Mouse (Mus musculus) heart, embryonic 16.5 days (tissue): ENCODE data around the gene Fbxo28. TPM values are rescaled to one million over a fixed set of nuclear protein-coding genes. Genes with fewer than 3 reads are reported as not detected.

Experiments used
- ATAC-seq: fragments of 200-750 bp; cut with Nextera tagmentation; replicated peaks from 2 replicates; pipeline ENCODE4 v1.8.0; 2017; ENCODE audit warnings: moderate number of reproducible peaks; ENCODE audit not compliant: insufficient read depth, low FRiP score; ENCODE audit errors: extremely low read depth
- H3K27ac ChIP-seq: fragments of 300-500 bp; sonication (generic); 2 replicates; pipeline ENCODE4 v1.5.1; 2014; ENCODE audit warnings: mild to moderate bottlenecking, low read length, control low read depth, moderate library complexity
- H3K27me3 ChIP-seq: fragments of 300-500 bp; sonication (generic); 2 replicates; pipeline ENCODE4 v1.6.1; 2014; ENCODE audit warnings: low read length, mixed read lengths; ENCODE audit not compliant: control insufficient read depth, insufficient read depth
- H3K36me3 ChIP-seq: fragments of 300-500 bp; sonication (generic); 2 replicates; pipeline ENCODE4 v1.6.1; 2014; ENCODE audit not compliant: control insufficient read depth, insufficient read depth
- H3K4me1 ChIP-seq: fragments of 300-500 bp; sonication (generic); 2 replicates; pipeline ENCODE4 v1.6.1; 2014; ENCODE audit warnings: low read length, mixed read lengths; ENCODE audit not compliant: control insufficient read depth, insufficient read depth
- H3K4me2 ChIP-seq: fragments of 300-500 bp; sonication (generic); 2 replicates; pipeline ENCODE4 v1.6.1; 2014; ENCODE audit warnings: low read depth, mild to moderate bottlenecking, control low read depth, low read length
- H3K4me3 ChIP-seq: fragments of 300-500 bp; sonication (generic); 2 replicates; pipeline ENCODE4 v1.5.1; 2014; ENCODE audit warnings: mild to moderate bottlenecking, control low read depth, low read length
- H3K9ac ChIP-seq: fragments of 300-500 bp; sonication (generic); 2 replicates; pipeline ENCODE4 v1.6.1; 2014; ENCODE audit warnings: low read length, control low read depth
- H3K9me3 ChIP-seq: fragments of 300-500 bp; sonication (generic); replicated peaks from 2 replicates; pipeline ENCODE4 v1.6.1; 2016; ENCODE audit warnings: low read length; ENCODE audit not compliant: control insufficient read depth
- WGBS: fragments of 180-500 bp; shearing (Covaris S2); extraction: QIAGEN DNeasy Blood & Tissue Kit; methylation state at CpG from one replicate; pipeline ENCODE4 v1.1.7; 2014; 5-methylcytosine and 5-hydroxymethylcytosine counted together
- polyA plus RNA-seq: library from polyadenylated mRNA; unstranded; fragments of >200 nt; fragmentation: Nextera tagmentation; extraction: Ambion mirVana; gene quantifications from 2 replicates; pipeline ENCODE4 v1.2.1, GENCODE M21; 2015

Gene Fbxo28
- 11.5 and 12.5 TPM in 2 replicates for polyA plus RNA-seq

DNA sequence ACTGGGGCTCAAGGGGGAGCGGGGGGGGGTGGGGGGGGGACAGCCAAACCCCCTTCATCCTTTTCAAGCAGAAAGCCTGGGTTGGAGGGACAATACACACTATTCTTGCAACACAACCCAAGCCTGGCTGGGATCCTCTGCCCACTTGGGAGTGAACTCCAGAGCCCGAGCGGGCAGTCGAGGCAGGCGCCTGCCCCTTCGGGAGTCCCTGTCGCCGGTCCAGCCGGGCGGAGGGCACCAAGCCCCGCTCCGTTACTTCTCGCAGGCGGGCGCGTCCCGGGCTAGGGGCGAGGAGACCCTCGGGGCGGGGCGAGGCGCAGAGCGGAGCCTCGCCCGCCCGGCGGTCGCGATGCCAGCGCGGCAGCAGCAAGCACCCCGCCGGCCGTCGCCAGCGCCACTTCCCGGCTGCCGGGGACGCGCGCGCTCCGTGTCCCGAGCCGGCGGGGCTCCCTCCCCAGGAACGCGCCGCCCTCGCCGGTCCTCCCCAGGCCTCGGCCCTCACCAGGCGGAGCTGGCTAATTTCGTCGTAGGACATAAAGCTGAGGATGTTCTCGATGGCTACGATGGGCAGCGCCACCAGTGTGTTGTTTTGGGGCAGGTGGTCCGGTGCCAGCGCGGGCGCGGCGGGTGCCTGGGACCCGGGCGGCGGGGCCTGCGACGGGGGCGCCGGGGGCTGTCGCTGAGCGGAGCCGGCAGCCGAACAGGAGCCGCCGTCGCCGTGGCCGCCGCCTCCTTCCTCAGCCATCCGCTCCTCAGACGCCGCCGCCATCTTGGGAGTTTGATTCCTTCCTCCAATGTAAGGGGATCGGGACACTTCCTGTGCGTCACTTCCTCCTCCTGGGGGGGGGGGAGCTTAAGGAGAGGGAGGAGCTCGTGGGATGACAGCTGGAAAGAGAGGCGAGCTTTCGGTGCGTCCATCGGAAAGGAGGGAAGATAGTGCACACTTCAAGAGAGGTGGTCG, at the start of gene Fbxo28:
Fbxo28 (minus strand) TSS at position 809 of the 961 bp plus-strand sequence.
- Histone ChIP-seq H3K9ac (peak within 1 kb of the TSS; percentile 95), H3K27me3 (no peaks in the 10 kb centered on the region), H3K9me3 (no peaks in the 10 kb centered on the region), H3K4me2 (peak within 1 kb of the TSS; percentile 87), H3K27ac (peak within 1 kb of the TSS; percentile 78), H3K4me1 (peaks cover 19% of the 10 kb centered on the region), H3K36me3 (no peaks in the 10 kb centered on the region), H3K4me3 (peak within 1 kb of the TSS; percentile 85)
- under 1% methylated on average over 93 of the region's 93 CpGs for WGBS
- peak; percentile 94 for ATAC-seq

DNA sequence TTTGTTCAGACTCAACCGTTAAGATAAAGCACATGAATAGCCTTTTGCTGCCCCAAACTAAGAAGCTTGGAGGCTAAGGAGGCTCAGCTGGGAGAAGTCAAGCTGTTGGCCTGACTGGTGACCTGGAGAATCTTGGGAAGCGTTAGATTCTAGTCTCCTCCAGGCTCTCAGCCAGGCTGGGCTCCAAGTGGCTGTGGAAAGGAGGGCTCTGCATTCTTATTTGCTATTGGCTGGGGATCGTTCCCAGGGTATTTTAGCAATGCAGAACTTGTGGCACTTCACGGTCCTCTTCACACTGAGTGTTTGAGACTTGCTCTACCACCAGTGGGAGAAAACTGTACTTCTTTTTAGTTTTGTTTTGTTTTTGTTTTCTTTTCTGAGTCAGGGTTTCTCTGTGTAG, 47.3 kb upstream of the Fbxo28 start:
- H3K4me2 ChIP-seq = peak overlapping the region; percentile 5; the same call in 1 of the 2 replicates
- no peaks in the 10 kb centered on the region for H3K27me3 ChIP-seq
- peak overlapping the region; percentile 36 for H3K27ac ChIP-seq
- no peaks in the 10 kb centered on the region for H3K36me3 ChIP-seq
- H3K4me1 ChIP-seq = peaks cover 11% of the 10 kb centered on the region
- peak; percentile 60; the same call in 1 of the 2 replicates for ATAC-seq
- H3K9me3 ChIP-seq = no peaks in the 10 kb centered on the region
- 30% methylated on average over 4 of the region's 4 CpGs for WGBS
- no peak overlapping the region for H3K9ac ChIP-seq
- no peak overlapping the region for H3K4me3 ChIP-seq

DNA sequence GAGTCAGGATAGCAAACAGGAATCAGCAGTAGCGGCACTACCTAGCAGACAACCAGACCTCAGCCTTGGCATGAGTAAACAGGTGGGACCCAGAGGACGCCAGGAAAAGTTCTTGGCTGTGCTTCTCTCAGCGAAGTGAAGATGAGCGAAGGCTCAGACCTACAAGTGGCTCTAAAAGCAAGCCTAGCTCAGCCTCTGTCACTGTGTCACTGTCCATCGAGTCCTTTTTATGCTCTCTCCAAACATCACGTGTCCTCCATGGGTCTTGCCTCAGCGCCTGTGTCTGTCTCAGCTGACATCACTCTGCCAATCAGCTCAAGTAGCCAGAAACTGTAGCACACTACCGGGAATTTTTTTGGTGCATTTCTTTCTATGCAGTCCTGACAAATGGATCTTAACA, 45.0 kb upstream of the Fbxo28 start:
- Histone ChIP-seq H3K4me1 (peaks cover 11% of the 10 kb centered on the region), H3K4me3 (no peak overlapping the region), H3K4me2 (no peak overlapping the region), H3K9me3 (no peaks in the 10 kb centered on the region), H3K36me3 (no peaks in the 10 kb centered on the region), H3K9ac (no peak overlapping the region), H3K27ac (no peak overlapping the region), H3K27me3 (no peaks in the 10 kb centered on the region)
- 83% methylated on average over 8 of the region's 8 CpGs for WGBS
- ATAC-seq = no peak

DNA sequence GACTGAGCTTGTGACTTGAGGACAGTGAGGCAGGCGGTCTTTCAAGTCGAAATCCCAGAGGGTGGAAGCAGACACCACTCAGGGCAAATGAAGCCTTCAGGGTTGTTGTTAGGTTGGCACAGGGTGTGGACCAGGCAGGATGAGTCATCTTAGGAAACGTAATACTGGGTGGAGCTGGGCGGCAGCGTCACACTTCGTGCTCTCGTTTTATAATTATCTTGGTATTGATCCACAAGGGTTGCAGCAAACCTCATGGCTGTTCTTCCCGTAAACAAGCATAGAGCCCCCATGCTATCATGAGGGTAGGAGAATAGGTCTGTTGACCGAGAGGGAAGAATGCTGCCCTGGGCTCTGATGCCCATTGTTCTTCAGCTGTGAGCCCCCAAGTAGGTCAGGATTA, 41.7 kb upstream of the Fbxo28 start:
- Histone ChIP-seq H3K4me1 (no peaks in the 10 kb centered on the region), H3K9me3 (no peaks in the 10 kb centered on the region), H3K4me3 (no peak overlapping the region), H3K36me3 (no peaks in the 10 kb centered on the region), H3K27me3 (no peaks in the 10 kb centered on the region), H3K27ac (no peak overlapping the region), H3K9ac (no peak overlapping the region), H3K4me2 (no peak overlapping the region)
- 68% methylated on average over 9 of the region's 9 CpGs for WGBS
- ATAC-seq = no peak

DNA sequence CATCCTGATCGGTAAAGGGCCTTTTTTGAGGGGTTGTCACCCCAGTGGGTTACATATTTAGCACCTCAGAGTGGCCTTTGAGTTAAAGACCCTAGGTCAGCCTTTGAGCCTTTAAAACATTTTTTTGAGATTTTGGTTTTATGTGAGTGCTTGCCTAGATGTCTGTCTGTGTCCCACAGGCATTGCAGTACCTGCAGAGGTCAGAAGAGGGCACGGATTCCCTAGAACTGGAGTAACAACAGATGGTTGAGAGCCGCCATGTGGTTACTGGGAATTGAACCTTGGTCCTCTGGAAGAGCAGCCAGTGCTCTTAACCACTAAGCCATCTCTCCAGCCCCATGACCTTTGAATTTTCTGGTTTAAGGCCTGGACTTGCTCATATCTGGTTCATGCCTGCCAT, 39.9 kb upstream of the Fbxo28 start:
- ATAC-seq = no peak
- 66% methylated on average over 3 of the region's 3 CpGs for WGBS
- Histone ChIP-seq H3K4me3 (no peak overlapping the region), H3K4me2 (no peak overlapping the region), H3K9me3 (no peaks in the 10 kb centered on the region), H3K27ac (no peak overlapping the region), H3K36me3 (no peaks in the 10 kb centered on the region), H3K4me1 (no peaks in the 10 kb centered on the region), H3K27me3 (no peaks in the 10 kb centered on the region), H3K9ac (no peak overlapping the region)

DNA sequence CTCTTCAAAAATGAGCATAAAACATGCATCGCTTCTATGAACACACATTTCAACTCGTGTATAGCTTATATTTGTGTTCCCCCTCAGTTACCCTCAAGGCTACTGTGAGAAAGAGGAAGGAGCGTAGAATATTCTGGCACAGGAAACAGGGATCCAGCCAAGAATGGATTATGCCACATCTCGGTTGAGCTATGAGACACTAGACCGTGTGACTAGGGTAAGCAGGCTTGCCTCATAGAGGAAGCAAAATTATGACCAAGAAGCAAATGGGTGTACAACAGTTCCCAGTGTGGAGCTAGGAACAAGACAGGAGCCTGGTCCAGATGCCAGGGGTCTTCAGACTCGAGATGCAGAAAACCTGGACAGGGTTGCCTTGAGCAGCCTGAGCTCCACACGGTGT, 39.3 kb upstream of the Fbxo28 start:
- no peaks in the 10 kb centered on the region for H3K9me3 ChIP-seq
- H3K27me3 ChIP-seq = no peaks in the 10 kb centered on the region; the same call in 1 of the 2 replicates
- H3K36me3 ChIP-seq = no peaks in the 10 kb centered on the region
- H3K4me2 ChIP-seq = no peak overlapping the region
- no peak overlapping the region for H3K4me3 ChIP-seq
- no peak for ATAC-seq
- H3K27ac ChIP-seq = no peak overlapping the region
- H3K9ac ChIP-seq = no peak overlapping the region
- WGBS = 68% methylated on average over 7 of the region's 7 CpGs
- H3K4me1 ChIP-seq = no peaks in the 10 kb centered on the region

DNA sequence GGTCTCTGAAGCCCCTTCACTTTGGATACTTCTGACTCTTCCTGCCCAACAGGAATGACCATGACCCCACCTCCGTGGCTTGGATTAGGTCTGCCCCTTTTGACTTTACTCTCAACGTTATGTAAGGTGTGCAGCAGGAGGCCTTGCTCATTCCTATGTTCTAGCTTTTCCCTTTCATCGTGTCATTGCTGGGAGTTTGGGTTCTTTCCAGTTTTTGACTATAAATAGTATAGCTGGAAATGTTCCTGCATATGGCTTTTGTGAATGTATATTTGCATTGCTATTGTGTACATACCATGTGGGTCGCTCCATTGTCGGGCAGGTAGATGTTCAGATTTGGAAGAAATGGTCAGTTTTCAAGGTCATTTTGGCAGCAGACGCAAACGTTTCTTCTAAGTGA, 37.4 kb upstream of the Fbxo28 start:
- H3K4me1 ChIP-seq = no peaks in the 10 kb centered on the region

DNA sequence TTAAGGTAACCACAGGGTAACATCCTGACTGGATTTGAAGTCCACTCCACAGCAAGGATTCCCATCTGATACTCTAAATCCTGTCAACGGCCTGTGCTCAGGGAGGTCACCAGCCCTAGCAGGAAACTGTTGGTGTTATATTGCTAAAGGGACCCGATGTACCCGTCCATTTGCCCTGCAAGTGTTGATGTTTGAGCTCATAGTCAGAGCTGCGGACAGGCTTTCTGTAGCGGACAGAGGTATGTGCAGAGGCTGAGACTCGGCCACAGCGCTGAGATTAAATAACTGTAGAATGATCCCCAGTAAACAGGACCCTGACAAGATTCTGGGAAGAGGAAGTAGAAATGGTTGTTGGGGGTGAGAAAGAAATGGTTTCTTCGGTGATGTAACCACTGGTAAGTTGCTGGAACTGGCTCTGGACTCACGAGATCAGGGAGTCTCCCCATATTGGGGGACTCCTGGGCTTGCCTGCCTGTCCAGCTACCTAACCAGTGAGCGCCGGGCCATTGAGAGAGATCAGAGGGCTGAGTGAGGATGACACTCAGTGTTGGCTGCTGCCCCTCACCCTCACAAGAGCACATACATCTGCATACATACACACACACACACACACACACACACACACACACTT, 36.9 kb upstream of the Fbxo28 start:
- H3K27ac ChIP-seq = no peak overlapping the region
- H3K9ac ChIP-seq = no peak overlapping the region
- H3K4me2 ChIP-seq = no peak overlapping the region
- 53% methylated on average over 11 of the region's 11 CpGs for WGBS
- ATAC-seq = no peak
- H3K9me3 ChIP-seq = no peaks in the 10 kb centered on the region
- H3K4me1 ChIP-seq = no peaks in the 10 kb centered on the region
- no peak overlapping the region for H3K4me3 ChIP-seq
- H3K36me3 ChIP-seq = no peaks in the 10 kb centered on the region
- H3K27me3 ChIP-seq = no peaks in the 10 kb centered on the region; the same call in 1 of the 2 replicates

More for the DNA sequence above, 37.4 kb upstream of the Fbxo28 start:
- Histone ChIP-seq H3K27ac (no peak overlapping the region), H3K4me3 (no peak overlapping the region), H3K9ac (no peak overlapping the region), H3K9me3 (no peaks in the 10 kb centered on the region), H3K36me3 (no peaks in the 10 kb centered on the region), H3K4me2 (no peak overlapping the region), H3K27me3 (no peaks in the 10 kb centered on the region; the same call in 1 of the 2 replicates)
- ATAC-seq = no peak
- 70% methylated on average over 7 of the region's 7 CpGs for WGBS

DNA sequence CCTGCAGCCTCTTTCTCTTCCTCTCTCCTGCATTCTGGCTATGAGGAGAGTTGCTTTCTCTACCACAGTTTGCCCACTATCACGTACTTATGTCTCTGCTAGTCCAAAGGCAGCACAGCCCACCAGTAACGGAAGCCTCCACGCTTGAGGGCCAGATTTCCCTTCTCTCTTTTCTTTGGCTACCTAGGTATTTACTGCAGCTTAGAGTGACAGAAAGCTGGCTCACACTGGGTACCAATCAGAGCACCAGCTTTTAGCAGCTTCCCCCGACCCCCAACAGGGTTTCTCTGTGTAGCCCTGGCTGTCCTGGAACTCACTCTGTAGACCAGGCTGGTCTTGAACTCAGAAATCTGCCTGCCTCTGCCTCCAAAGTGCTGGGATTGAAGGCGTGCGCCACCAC, 36.1 kb upstream of the Fbxo28 start:
- Histone ChIP-seq H3K27ac (no peak overlapping the region), H3K4me2 (no peak overlapping the region), H3K9ac (no peak overlapping the region), H3K27me3 (no peaks in the 10 kb centered on the region; the same call in 1 of the 2 replicates), H3K36me3 (no peaks in the 10 kb centered on the region), H3K9me3 (no peaks in the 10 kb centered on the region), H3K4me1 (no peaks in the 10 kb centered on the region), H3K4me3 (no peak overlapping the region)
- 80% methylated on average over 6 of the region's 6 CpGs for WGBS
- no peak for ATAC-seq
